Mouse (Mus musculus) E14TG2a.4 (cell line): ENCODE results near the gene Adcy7.
A peak's percentile ranks its signal among the peaks of the same experiment; 100 is the strongest.

Source experiments
- CTCF ChIP-seq: conservative IDR thresholded peaks from 2 replicates; pipeline ENCODE4 v1.5.1; 2014; ENCODE audit warnings: low read length
- NANOG ChIP-seq: IDR thresholded peaks from 2 replicates; pipeline ENCODE4 v1.6.1; 2014; ENCODE audit warnings: borderline replicate concordance, low read length, mixed read lengths
- POU5F1 ChIP-seq: IDR thresholded peaks from 2 replicates; pipeline ENCODE4 v1.6.1; 2014; ENCODE audit warnings: low read length, borderline replicate concordance

- TF ChIP-seq CTCF: peak; percentile 79
- TF ChIP-seq NANOG: no peak
- no peak for TF ChIP-seq POU5F1
Measured at GRCm38 (mm10) chr8:88244298-88244697, 27.9 kb upstream of the Adcy7 start.
